Mouse (Mus musculus): ENCODE measurements at regions not wholly inside any gene's neighbourhood (a gene's known extent, or its start where the extent isn't known, plus 50 kb on each side); places are given as distances from the start of the nearest gene placed in this dataset.

DNA sequence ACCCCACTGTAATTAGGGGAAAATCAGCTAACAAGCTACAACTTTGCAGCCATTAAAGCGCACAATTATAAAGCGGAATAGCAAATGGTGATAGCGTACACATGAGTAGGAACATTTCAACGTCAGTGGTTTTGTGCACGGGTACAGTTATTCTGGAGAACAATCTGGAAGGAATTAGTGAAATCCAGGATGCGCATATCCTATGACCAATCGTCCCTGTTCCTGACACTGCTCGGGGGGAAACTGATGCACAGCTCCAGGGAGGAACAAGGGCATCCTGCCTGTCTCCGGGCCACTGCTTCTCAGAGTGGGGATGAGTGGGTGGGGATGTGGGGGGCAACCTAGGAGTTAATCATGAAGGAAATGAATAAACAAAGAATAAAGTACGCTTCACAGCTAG is 93.6 kb upstream of the Mrps22 start:
- TF ChIP-seq POLR2A (IDR thresholded peaks at IDR 0.05; ENCODE audit: low read depth, low read length) = no peak
- TF ChIP-seq CTCF (conservative IDR thresholded peaks at IDR 0.05; ENCODE audit: insufficient read depth, insufficient read length, low read depth, low read length) = no peak
- Histone ChIP-seq H3K27me3 (replicated peaks; ENCODE audit: control insufficient read depth, insufficient read depth, low read length) (no peaks in the 10 kb centered on the region), H3K4me1 (ENCODE audit: control insufficient read depth, insufficient read depth, low read length) (no peaks in the 10 kb centered on the region), H3K36me3 (ENCODE audit: control insufficient read depth, insufficient read depth, low read length) (no peaks in the 10 kb centered on the region), H3K27ac (ENCODE audit: insufficient read depth, low read depth, low read length) (no peak overlapping the region), H3K4me3 (ENCODE audit: insufficient read depth, low read depth, low read length) (no peak overlapping the region)
- WGBS = 48% methylated on average over 10 of the region's 10 CpGs
- no peak for DNase-seq

DNA sequence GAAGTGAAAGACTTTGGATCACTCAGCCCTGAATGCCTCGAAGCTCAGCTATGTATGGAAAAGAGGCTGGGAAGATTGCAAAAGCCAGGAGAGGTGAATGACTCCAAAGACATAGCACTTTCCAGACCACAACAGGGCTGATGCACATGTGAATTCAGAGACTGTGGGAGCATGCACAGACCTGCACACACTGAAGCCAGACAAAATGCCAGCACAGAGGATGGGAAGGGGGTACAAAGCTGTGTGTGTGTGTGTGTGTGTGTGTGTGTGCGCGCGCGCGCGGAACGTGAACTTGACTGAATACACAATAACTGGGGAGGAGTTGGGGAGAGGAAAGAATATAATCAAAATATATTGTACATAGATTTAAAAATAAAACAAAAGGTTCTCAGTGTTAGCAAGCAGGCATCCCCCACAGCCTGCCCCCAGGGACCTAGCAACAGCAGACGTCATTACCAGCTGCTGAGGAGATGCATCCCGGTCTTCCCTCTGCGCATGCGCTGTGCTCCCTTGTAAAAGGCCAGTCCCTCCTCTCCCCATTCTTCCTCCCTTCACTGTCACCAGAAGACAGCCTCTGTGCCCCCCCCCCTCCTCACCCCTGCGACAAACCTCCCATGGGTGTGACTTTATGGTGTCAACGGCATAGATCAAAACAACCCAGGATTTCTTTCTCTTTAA is 89.5 kb upstream of the Mrps22 start:
- 56% methylated on average over 14 of the region's 14 CpGs for WGBS
- H3K27ac ChIP-seq (ENCODE audit: insufficient read depth, low read depth, low read length) = no peak overlapping the region
- DNase-seq = peak; percentile 71
- no peak overlapping the region for H3K4me3 ChIP-seq (ENCODE audit: insufficient read depth, low read depth, low read length)
- no peak for TF ChIP-seq POLR2A (IDR thresholded peaks at IDR 0.05; ENCODE audit: low read depth, low read length)
- no peak for TF ChIP-seq CTCF (conservative IDR thresholded peaks at IDR 0.05; ENCODE audit: insufficient read depth, insufficient read length, low read depth, low read length)
- no peaks in the 10 kb centered on the region for H3K27me3 ChIP-seq (replicated peaks; ENCODE audit: control insufficient read depth, insufficient read depth, low read length)
- H3K36me3 ChIP-seq (ENCODE audit: control insufficient read depth, insufficient read depth, low read length) = no peaks in the 10 kb centered on the region
- no peaks in the 10 kb centered on the region for H3K4me1 ChIP-seq (ENCODE audit: control insufficient read depth, insufficient read depth, low read length)

DNA sequence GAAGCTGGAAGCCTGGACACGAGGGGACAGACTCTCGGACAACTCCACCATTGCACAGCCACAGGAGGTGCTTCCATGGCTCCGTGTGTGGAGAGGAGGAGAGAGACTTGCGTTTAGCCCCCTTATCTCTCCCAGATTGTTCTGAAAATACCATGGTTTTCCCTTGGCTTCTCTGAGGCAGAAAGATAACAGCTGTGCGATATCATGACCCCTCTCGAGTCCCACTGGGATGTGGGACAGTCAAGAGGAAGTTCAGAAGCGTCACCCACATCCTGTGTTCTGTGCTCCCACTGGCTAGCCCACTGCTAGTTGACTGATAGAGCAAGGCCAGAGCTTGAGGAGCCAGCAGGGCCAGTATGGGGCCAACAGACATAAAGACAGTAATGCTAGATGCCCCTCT is 84.1 kb upstream of the Mrps22 start:
- no peak overlapping the region for H3K4me3 ChIP-seq (ENCODE audit: insufficient read depth, low read depth, low read length)
- TF ChIP-seq CTCF (conservative IDR thresholded peaks at IDR 0.05; ENCODE audit: insufficient read depth, insufficient read length, low read depth, low read length) = no peak
- no peak for TF ChIP-seq POLR2A (IDR thresholded peaks at IDR 0.05; ENCODE audit: low read depth, low read length)
- 67% methylated on average over 7 of the region's 7 CpGs for whole genome bisulfite sequencing
- peak; percentile 54 for DNase-seq
- no peak overlapping the region for H3K27ac ChIP-seq (ENCODE audit: insufficient read depth, low read depth, low read length)
- H3K27me3 ChIP-seq (replicated peaks; ENCODE audit: control insufficient read depth, insufficient read depth, low read length) = no peaks in the 10 kb centered on the region
- no peaks in the 10 kb centered on the region for H3K4me1 ChIP-seq (ENCODE audit: control insufficient read depth, insufficient read depth, low read length)
- H3K36me3 ChIP-seq (ENCODE audit: control insufficient read depth, insufficient read depth, low read length) = no peaks in the 10 kb centered on the region

DNA sequence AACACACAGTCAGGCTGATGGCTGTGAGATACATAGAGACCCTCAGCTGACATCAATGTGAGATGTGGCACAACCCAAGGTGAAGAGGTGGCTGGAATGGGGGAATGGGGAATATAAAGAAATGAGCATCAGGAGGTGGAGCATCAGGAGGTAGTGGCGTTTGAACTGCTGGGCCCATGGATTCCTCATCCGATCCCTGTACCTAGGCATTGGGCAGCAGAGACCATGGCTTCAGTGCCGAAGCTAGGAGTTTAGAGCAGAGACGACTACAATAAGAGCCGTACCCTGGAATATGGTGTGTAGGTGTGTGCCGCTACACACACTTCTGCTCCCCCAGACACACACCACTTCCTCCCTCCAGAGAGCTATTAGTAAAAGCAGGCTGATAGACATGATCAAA is 82.9 kb upstream of the Mrps22 start:
- WGBS = 80% methylated on average over 6 of the region's 6 CpGs
- no peak for DNase-seq
- H3K4me3 ChIP-seq (ENCODE audit: insufficient read depth, low read depth, low read length) = no peak overlapping the region
- H3K27me3 ChIP-seq (replicated peaks; ENCODE audit: control insufficient read depth, insufficient read depth, low read length) = no peaks in the 10 kb centered on the region
- no peaks in the 10 kb centered on the region for H3K4me1 ChIP-seq (ENCODE audit: control insufficient read depth, insufficient read depth, low read length)
- no peak overlapping the region for H3K27ac ChIP-seq (ENCODE audit: insufficient read depth, low read depth, low read length)
- no peaks in the 10 kb centered on the region for H3K36me3 ChIP-seq (ENCODE audit: control insufficient read depth, insufficient read depth, low read length)
- no peak for TF ChIP-seq CTCF (conservative IDR thresholded peaks at IDR 0.05; ENCODE audit: insufficient read depth, insufficient read length, low read depth, low read length)
- TF ChIP-seq POLR2A (IDR thresholded peaks at IDR 0.05; ENCODE audit: low read depth, low read length) = no peak

DNA sequence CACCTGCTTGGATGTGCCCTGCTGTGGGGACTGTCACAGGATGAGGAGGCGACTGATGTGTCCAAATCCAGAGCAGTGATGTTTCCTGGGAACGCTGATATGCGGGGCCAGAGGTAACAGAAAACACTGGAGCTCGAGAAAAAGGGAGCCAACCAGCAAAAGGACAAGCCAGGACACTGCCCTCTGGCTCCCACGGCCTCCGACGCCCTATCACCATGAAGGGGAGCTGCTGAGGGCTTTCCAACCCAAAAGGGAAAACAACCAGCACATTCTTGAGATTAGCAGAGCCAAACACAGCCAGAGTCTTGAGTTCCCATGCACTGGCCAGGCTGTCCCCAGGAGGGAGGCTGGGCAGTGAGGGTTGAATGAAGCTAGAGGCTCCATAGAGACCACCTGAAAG is 74.2 kb upstream of the Mrps22 start:
- no peaks in the 10 kb centered on the region for H3K27me3 ChIP-seq (replicated peaks; ENCODE audit: control insufficient read depth, insufficient read depth, low read length)
- no peaks in the 10 kb centered on the region for H3K36me3 ChIP-seq (ENCODE audit: control insufficient read depth, insufficient read depth, low read length)
- DNase-seq = peak; percentile 14
- no peak for TF ChIP-seq CTCF (conservative IDR thresholded peaks at IDR 0.05; ENCODE audit: insufficient read depth, insufficient read length, low read depth, low read length)
- H3K4me3 ChIP-seq (ENCODE audit: insufficient read depth, low read depth, low read length) = no peak overlapping the region
- H3K4me1 ChIP-seq (ENCODE audit: control insufficient read depth, insufficient read depth, low read length) = no peaks in the 10 kb centered on the region
- WGBS = 67% methylated on average over 7 of the region's 7 CpGs
- no peak overlapping the region for H3K27ac ChIP-seq (ENCODE audit: insufficient read depth, low read depth, low read length)

DNA sequence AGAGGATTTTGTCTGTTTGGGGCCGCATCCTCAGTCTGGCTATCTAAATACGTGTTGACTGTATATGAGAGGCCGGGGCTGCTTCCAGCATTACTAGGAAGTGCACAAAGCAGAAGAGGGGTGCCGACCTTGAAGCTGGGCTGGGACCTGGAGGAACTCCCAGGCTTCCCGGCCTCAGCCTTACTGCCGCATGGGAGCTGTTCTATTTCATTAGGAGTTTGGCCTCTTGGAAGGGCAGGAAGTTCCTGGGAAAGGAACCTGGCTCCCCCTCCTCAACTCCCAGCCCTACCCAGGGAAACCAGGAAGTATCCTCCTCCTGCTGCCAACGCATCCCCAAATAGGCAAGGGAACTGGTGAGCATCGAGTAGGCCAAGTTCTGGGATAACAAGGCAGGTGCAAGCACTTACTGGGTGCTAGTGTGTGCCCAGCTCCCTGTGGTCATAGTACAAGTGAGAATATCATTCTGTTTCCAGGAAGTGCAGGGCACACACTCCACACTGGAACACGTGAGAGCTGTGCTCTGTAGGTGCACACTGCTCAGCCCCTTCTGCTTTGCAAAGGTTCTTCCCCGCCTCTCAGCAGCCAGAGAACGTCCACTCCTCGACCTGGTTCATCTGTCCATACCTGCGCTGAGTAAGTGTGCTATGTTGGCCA is 72.1 kb upstream of the Mrps22 start:
- no peak overlapping the region for H3K4me3 ChIP-seq (ENCODE audit: insufficient read depth, low read depth, low read length)
- H3K4me1 ChIP-seq (ENCODE audit: control insufficient read depth, insufficient read depth, low read length) = no peaks in the 10 kb centered on the region
- DNase-seq = no peak
- TF ChIP-seq CTCF (conservative IDR thresholded peaks at IDR 0.05; ENCODE audit: insufficient read depth, insufficient read length, low read depth, low read length) = no peak
- TF ChIP-seq POLR2A (IDR thresholded peaks at IDR 0.05; ENCODE audit: low read depth, low read length) = no peak
- H3K36me3 ChIP-seq (ENCODE audit: control insufficient read depth, insufficient read depth, low read length) = no peaks in the 10 kb centered on the region
- H3K27me3 ChIP-seq (replicated peaks; ENCODE audit: control insufficient read depth, insufficient read depth, low read length) = no peaks in the 10 kb centered on the region
- WGBS = 83% methylated on average over 13 of the region's 13 CpGs
- no peak overlapping the region for H3K27ac ChIP-seq (ENCODE audit: insufficient read depth, low read depth, low read length)

DNA sequence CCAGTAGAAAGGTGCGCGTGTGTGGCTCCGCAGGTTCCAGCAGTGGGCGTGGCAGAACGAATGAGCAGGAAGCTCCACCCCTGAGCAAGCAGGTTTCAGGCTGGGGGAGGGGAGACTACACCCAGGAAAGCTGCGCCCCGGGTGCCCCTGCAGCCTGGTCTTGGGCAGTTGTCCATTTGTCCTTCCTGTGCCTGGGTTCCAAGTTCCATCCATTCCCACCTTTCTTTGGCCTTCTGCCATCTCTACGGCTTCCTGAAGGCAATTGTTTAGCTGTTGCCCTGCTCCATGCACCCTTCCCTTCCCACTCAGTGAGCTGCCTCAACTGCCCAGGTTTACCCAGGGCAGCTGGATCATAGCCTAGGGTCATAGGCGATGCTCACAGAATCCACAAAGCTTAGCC is 70.9 kb upstream of the Mrps22 start:
- TF ChIP-seq CTCF (conservative IDR thresholded peaks at IDR 0.05; ENCODE audit: insufficient read depth, insufficient read length, low read depth, low read length) = no peak
- no peak for TF ChIP-seq POLR2A (IDR thresholded peaks at IDR 0.05; ENCODE audit: low read depth, low read length)
- Histone ChIP-seq H3K27ac (ENCODE audit: insufficient read depth, low read depth, low read length) (no peak overlapping the region), H3K4me3 (ENCODE audit: insufficient read depth, low read depth, low read length) (no peak overlapping the region), H3K4me1 (ENCODE audit: control insufficient read depth, insufficient read depth, low read length) (no peaks in the 10 kb centered on the region), H3K36me3 (ENCODE audit: control insufficient read depth, insufficient read depth, low read length) (no peaks in the 10 kb centered on the region), H3K27me3 (replicated peaks; ENCODE audit: control insufficient read depth, insufficient read depth, low read length) (no peaks in the 10 kb centered on the region)
- 53% methylated on average over 9 of the region's 9 CpGs for WGBS
- no peak for DNase-seq
